Mouse (Mus musculus) adrenal gland, adult 18-20 months (tissue): ENCODE data around the gene Tmem38b. TPM values are rescaled to one million over a fixed set of nuclear protein-coding genes. Genes with fewer than 3 reads are reported as not detected.
"Not testable (repeated sequence)": the region's sequence is repeated elsewhere in the genome, so short reads cannot be mapped to it uniquely, and the experiment has no call there.

ENCODE experiments used
- DNase-seq, 2 experiments: peaks; one replicate each; pipeline ENCODE4 v3.0.0; 2021 to 2022; ENCODE audit warnings: low spot score in 2 of 2
- long read RNA-seq, 2 experiments: library from polyadenylated mRNA; stranded (forward); transcript quantifications; one replicate each; pipeline ENCODE4 v2.0.0; 2021
- total RNA-seq, 2 experiments: library from RNA; stranded (reverse); gene quantifications; 1 replicate in 1 of 2; 2 replicates in 1 of 2; pipeline ENCODE4 v1.2.3; 2021

The Tmem38b gene
- total RNA-seq, result 10 to 100 TPM; 30.2 to 34.6 TPM
- long read RNA-seq, experiment 1, transcript Tmem38b-201 (6 exons, 2,862 nt), result major isoform, 17 of 21 reads
- long read RNA-seq, experiment 1, partial matches to known transcripts, result 0 of 21 reads
- long read RNA-seq, experiment 1, other reads (novel, unspliced or antisense), result 4 of 21 reads
- long read RNA-seq, experiment 2, transcript Tmem38b-201 (6 exons, 2,862 nt), result major isoform, 48 of 50 reads
- long read RNA-seq, experiment 2, partial matches to known transcripts, result 1 of 50 reads
- long read RNA-seq, experiment 2, other reads (novel, unspliced or antisense), result 1 of 50 reads

DNA sequence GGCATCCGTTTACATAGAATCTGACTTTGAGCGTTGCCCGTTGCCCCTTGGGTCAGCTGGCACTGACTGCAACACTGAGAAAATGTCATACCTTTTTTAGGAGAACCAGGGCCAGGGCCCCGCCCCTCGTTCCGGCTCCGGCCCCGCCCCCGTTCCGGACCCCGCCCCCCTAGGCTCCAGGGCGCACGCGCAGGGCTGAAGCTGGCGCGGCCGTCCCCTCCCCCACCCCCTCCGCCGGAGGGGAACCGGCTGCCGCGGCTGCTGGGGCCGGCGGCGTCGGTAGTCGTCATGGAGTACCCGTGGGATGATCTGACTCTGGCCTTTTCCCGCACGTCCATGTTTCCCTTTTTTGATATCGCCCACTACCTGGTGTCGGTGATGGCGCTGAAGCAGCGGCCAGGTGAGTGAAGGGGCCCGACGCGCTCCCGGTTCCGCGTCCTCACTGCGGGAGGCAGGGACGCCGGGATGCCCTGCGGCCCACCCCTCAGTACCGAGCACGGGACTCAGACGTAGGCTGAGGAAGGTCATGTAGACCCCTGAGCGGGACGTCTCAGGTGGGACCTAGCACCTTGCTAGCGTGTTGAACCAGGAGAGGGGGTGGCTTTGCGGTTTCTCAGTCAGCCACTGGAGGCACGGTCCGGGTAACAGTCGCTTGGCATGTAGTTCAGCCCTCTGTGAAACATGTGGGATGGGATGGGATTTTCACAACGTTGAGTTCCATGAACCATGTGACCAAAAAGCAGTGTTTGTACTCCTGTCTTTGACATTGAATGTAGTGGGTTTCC lies at the start of gene Tmem38b:
TSS of gene Tmem38b (plus strand) at position 225 of the 785 bp plus-strand sequence.
- peak; percentile 78 for DNase-seq

DNA sequence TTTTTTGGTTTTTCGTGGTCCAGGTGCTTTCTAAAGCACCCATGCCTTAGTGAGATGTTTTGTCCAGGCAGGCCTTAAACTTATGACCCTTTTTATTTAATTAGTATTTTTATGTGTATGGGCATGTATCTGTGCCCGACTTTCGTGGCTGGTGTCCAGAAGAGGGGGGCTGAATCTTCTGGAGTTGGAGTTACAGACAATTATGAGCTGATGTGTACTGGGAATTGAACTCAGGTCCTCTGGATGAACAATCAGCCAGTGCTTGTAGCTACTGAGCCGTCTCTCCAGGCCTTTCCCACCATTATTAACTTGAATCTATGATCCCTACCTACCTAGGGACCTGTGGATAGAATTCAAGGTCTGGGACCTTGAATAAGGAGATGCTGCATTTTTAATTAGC lies 44.4 kb upstream of the Tmem38b start:
- no peak for DNase-seq

DNA sequence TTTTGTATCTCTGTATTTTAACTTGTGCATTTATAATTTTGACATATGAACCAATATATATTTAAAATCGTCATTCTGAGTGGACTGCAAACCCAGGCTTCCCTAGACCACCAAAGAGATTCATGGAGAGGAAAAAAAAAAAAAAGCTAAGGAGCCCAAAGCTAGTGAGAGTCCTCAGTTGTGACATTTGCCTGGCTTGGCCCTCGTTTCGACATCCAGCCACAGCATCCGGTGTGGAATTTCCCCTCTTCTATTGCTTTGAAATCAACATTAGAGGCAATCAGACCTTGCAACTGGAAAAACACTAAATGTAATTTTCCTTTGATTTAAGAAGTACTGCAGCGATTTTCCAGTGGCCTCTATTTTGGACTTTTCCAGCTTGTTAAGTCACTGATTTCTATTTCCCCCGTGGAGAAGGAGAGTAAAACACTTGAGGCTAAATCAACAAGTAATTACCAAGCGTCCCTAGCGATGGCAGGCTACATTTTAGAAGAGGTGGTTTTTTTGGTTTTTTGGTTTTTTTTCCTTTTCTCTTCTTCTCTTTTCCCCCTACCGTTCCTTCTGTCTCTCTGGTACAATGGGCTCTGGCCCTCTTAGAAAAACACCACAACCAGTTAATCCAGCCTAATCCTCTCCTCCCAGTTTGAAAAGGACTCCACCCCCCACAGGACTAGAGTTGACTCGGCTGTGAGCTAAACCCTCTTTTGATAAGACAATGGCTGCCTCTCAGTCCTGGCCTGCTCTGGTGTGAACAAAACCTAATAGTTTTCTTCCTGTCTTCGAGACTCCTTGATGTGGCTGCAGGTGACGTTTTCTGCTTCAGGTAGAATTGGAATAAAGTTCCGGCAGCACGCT lies 43.4 kb upstream of the Tmem38b start:
- DNase-seq, result no peak

DNA sequence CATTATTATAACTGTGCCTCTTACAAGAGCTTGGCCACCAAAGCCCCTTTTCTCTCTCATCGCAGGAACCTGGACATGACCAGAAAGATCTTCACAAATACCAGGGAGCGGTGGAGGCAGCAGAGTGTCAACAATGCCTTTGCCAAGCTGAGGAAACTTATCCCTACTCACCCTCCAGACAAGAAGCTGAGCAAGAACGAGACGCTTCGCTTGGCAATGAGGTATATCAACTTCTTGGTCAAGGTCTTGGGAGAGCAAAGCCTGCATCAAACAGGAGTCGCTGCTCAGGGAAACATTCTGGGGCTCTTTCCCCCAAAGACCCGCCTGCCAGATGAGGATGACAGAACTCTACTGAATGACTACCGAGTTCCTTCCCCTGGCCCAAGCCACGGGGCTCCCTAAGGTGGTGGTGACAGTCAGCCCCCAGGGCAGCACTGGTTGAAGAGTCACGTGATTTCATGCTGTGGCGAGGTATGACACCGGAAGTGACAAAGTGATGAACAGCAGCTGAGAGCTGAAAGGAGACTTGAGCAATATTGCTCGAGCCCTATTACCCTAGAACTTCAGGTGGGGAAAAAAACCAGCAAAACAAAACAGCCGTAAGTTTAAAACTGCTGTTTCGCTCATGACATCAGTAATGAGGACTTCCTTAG lies 40.0 kb upstream of the Tmem38b start:
- no peak for DNase-seq

DNA sequence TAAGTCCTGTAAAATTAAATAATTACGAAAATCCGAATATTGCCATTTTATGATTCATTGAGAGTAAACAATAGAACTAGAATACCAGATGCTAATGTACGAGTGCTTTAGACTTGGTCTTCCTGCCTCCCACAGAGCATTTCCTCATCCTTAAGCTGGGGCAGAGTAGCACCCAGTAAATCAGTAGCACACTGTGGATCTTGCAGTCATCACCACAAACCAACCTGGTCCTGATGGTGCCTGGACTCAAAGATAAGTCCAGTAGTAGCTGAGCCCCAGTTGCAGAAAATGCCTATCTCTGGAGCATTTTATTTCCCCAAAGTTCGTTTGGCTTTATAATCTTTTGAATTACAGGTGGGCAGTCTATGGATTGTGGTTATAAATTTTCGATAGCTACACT lies 39.0 kb upstream of the Tmem38b start:
- no peak for DNase-seq

DNA sequence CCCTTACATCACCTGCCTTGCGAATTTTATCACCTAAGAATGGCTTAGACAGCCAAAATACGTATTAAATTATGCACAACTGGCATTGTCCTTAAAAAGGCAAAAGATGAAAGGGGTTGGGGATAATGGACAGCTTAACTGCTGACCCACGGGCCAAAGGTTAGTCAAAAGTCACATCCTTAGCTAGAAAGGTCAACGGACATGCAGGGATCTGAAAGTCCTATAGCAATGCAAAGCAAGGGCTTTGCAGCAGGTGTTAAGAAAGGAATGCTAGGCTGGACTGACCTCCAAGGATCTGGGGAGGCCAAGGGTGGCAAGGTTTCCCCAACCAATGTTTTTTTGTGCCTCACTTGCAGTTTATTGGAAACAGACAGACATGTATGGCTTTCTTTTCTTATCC lies 36.5 kb upstream of the Tmem38b start:
- DNase-seq, result no peak

DNA sequence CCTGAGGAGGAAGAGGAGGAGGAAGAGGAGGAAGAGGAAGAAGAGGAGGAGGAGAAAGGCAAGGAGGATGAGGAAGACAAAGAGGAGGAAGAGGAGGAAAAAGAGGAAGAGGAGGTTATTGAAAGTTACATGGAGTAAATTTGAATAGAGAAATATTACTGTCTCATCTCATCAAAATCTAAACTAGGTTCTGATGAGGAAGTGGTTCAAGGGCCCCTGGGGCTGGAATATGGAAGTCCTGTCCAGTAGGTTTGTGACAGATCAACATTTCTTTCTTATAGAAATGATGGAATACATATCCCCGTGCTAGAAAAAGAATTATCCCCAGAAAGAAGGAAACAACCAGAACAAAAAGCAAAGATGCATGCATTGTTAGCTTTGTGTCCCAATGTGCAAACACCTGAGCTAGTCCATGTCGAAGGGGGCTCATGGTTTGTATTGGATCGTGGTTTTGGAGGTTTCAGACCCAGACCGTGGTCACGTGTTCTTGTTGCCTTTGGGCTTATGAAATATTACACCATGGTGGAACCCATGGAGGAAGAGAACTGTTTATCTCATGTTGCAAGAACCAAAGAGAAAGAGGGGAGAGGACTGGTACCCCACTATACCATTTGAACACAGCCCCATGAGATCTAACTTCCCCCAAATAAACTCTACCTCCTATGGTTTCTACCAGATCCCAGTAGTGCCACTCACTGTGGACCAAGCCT lies 31.4 kb upstream of the Tmem38b start:
- no peak for DNase-seq

DNA sequence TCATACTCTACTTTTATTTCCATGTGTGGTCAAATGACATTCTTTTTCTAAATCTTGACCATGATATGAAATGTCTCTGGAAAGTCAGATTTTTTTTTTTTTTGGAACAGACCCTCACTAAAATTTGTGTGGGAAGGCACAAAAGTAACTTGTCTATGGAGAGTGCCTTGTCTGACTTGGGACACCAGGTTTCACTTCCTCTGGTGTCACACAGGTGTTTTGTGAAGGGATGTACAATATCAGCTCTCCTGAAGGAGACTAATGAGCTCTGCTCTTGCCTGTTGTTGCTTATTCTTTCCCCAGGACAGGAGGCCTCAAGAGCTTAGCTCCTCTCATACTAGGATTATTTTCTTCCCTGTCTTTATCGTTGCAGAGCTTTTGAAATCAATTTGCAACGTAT lies 30.8 kb upstream of the Tmem38b start:
- DNase-seq, result no peak

DNA sequence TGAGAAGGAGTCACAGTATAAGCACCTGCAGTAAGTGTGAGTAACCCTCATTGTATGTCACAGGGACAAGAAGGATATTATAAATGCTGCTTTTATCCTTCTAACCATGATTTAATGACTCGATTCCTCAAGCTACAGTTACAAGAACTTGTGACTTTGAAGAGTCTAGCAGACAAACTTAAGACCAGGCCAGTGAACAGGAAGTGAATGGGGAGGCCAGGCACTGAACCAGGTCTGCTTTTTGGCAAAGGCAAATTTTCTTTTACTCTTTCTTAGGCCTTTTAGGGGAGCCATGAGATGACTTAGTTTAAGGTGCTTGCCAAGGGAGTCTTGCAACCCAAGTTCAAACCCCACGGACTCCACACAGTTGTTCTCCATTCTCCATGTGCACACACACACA lies 30.1 kb upstream of the Tmem38b start:
- no peak for DNase-seq

DNA sequence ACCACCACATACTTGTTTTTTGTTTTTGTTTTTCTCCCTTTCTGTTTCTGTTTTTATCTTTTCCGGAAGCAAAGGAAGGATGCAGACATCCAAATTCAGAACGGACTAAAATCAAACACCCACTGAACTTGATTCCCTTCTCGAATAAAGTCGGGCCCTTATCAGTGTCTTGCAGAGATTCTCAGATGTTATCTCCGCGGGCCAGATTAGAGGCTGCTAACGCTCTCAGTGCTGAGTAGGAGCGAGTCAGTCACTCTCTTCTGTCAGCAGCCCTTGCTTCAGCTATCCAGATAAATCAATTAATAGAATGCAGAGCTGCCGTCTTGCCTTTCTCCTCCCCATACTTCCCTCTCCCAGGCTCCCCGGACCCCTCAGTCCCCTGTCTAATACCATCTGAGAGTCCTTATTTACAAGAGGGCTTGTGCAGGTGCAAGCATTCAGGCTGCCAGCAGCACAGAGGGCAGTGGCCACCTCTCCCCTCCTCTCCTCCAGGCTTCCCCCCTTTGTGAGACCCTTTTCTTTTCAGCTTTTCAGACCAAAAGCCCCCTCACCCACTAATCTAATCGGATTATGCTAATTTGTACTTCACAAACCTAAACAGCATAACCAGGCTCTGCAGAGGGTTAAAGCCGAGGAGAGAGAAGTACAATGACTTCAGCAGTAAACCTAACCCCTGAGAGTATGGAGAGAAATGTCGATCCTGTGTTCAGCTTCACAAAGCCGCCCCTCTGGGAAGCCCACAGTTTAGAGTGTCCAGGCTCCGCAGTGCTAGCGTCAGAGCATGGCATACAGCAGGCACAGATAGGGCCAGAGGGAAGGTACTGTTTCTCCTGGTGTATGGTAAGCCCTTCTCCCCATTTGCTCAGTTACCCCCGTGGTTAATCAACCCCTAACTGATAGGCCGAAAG lies 28.7 kb upstream of the Tmem38b start:
- DNase-seq, result no peak

DNA sequence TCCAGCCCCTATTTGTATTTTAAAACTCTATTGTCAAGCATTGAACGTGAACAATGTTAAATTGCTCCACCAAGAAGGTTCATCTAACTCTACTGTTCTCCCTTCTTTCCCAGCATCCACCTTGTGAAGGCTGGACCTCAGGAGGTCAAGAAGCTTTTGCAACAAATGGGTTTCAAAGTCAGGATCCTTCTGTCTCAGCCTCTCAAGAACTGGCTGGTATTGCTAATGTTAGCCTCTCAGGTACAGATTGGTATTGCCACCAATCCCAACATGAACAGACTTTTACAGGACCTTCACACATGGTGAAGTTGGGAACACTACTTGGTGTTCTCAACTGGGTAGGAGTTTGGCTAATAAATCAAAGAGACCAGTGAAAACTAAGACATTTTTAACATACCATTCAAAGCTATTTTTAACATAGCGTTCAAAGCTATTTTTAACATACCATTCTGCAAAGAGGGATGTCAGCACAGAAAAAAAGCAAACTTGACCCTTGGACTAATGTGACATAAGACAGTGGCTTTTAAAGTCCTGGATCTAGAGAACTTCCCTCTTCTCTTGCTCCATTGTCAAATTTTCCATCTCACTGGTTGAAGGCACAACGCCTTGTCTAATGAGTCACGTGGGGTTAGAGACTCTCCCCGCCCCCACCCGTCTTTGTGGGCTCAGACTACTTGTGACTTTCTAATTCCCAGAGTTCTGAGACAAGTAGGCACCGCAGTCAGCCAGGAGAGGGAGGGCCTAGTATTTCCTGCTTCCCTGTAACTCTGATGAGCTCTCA lies 26.8 kb upstream of the Tmem38b start:
- DNase-seq, result no peak

DNA sequence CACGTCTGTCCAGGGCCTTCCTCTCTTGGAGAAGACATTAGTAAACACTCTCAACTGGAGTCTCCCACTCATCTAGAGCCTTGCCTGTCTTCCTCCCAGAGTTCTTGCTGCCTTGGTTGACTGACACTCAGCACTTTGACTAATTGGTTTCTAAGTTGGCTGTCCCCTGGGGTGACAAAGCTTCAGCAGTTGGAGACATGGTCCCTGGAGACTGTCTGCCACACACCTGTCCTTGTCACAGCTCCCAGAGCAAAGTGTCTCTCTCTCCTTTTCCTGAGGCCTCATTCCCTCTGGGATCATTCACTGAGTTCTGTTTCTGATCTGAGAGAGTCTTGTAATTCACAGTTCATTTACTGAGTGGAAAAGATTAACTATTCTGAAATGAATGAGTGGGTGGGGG lies 26.1 kb upstream of the Tmem38b start:
- DNase-seq, result no peak

DNA sequence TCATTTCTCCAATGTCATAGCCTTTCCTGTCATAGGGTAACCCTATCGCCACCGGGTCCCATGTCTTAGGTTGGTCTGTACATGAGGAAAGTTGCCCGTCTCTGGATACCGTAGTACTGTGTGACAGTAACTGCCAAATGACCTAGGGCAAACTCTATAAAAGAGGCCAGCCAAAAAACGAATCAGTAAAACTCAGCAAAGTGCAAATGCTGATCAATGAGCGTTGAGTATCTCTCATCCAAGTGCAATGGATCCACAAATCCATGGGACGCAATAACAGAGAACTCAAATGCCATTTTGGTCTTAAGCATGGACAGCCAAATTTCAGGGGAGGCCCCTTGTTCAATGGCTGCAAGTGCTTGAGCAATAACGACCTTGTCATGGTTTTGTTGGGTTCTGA lies 22.2 kb upstream of the Tmem38b start:
- not testable (repeated sequence) for DNase-seq

DNA sequence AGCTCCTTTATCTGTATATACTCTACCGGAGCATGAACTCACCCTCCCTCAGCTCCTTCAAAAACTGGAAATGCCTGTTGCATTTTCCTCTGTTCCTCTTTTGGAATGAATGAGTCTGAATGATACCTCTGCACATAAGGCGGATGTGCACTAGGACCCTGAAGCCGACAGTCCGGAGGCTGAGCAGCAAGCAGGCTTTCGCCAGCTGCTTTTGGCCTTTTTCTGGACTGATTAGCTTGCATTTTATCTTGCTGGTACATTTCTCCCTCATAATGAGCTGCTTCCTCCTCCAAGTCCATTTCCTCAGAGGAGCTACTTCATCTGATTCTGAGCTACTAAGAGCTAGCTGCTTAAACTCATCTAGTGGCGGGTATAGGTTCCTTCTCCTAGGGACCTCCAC lies 19.4 kb upstream of the Tmem38b start:
- not testable (repeated sequence) for DNase-seq

DNA sequence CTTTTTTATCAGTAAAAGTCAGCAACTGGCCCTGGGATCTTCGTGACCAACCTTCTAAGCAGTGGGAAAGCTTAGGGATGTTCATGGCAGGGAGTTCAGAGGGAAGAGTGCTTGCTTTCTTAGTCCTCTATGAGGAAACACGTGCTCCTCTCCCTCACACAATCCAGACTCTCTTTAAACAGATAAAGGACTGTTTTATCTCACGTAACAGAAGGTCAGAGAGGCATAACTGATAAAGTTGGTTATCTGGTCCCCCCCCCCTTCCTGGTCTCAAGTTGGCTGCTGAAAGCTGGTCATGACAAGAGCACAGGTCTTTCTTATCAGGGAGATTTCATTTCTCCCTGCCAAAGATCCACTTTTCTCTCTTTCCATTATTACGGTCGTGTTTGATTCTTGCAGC lies 7.5 kb upstream of the Tmem38b start:
- DNase-seq, result no peak

DNA sequence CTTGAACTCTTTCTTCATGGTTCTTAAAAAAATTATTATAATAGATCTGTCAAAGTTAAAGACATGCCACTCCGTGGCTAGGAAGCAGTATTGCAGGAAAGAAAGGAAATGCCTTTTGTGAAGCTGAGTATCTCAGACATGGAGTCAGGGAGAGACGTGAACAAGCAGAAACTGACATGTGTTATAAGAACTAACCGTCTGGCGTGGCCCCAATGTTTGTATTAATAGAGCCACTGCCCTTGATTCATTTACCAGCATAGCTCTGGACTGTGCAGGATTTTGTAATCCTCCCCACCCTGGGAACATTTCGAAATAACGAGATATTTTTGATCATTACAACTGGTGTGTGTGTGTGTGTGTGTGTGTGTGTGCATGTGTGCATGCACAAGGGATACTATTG lies 2.1 kb upstream of the Tmem38b start:
- DNase-seq, result peak in 1 of 2 experiments; percentile 15

DNA sequence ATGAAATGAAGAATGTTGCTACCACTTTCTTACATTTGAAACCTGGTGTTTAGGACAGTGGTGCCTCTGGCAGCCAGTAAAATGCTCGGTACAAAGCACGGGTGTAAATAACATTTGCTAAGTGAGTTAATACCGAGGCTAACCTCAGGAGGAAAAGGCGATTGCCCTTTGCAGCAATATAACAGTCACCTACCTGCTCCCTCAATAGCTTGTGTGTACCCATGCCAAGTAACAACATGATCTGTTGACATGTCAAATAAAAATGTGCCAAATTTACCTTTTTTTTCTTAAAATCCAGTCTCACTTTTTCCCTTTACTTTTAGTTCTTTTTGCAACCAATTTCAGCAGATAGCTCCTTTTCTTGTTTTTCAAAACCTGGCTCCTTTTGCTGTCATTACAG lies 1.0 kb upstream of the Tmem38b start:
- DNase-seq, result no peak

DNA sequence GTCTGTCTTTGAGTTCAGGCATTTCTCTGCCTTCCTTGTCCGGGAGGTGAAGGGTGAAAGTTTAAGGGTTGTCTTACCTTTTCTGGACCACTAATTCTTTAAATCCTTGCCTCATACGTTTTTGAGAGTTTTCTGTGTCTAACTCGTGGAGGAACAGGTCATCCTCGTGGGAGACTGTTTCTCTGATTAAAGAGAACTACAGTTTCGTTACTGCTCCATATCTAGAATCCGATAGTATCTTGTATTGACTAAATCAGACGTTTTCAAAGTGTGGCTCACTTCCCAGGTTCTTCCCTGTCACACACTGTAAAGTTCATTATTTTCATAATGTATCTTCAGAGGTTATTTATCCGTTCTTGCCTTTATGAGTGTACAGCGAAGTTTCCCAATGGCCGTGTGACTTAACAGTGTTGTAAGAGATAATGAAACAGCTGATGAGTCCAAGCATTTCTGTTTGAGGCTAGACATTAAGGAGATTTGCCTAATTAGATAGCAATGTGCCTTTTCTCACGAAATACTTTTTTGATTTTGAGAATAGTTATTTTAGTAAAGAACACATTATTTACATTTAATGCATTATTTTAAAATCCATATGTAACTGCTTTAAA lies 900 bp downstream of the Tmem38b start:
- peak in 1 of 2 experiments; percentile 5 for DNase-seq
